Mouse (Mus musculus): ENCODE data around the gene Atl2. TPM values are rescaled to one million over a fixed set of nuclear protein-coding genes. Genes with fewer than 3 reads are reported as not detected.

Gene Atl2
- total RNA-seq, 2 experiments from 2014 or later, result 60.0 to 60.2 TPM

GRCm38 (mm10) chr17:79825241-79826030, 70.5 kb downstream of the Atl2 start:
- DNase-seq (ENCODE audit: low spot score in 2 of 2), result peak; percentile 29 to 49

GRCm38 (mm10) chr17:79824406-79824805, 71.5 kb downstream of the Atl2 start:
- DNase-seq (ENCODE audit: low spot score in 2 of 2), result no peak

- no peak for DNase-seq (ENCODE audit: low spot score in 2 of 2)
Measured at GRCm38 (mm10) chr17:79818884-79819283, 77.0 kb downstream of the Atl2 start.

- no peak for DNase-seq (ENCODE audit: low spot score in 2 of 2)
Measured at GRCm38 (mm10) chr17:79817995-79818394, 77.9 kb downstream of the Atl2 start.

GRCm38 (mm10) chr17:79817551-79817950, 78.4 kb downstream of the Atl2 start:
- DNase-seq (ENCODE audit: low spot score in 2 of 2), result no peak

GRCm38 (mm10) chr17:79816896-79817295, 79.0 kb downstream of the Atl2 start:
- no peak for DNase-seq (ENCODE audit: low spot score in 2 of 2)

- no peak for DNase-seq (ENCODE audit: low spot score in 2 of 2)
Measured at GRCm38 (mm10) chr17:79810421-79810820, 85.5 kb downstream of the Atl2 start.

- DNase-seq (ENCODE audit: low spot score in 2 of 2), result no peak
Measured at GRCm38 (mm10) chr17:79809491-79810316, 86.2 kb downstream of the Atl2 start.

- DNase-seq (ENCODE audit: low spot score in 2 of 2), result no peak
Measured at GRCm38 (mm10) chr17:79807237-79807930, 88.5 kb downstream of the Atl2 start.

- no peak for DNase-seq (ENCODE audit: low spot score in 2 of 2)
Measured at GRCm38 (mm10) chr17:79804747-79805146, 91.2 kb downstream of the Atl2 start.

- DNase-seq (ENCODE audit: low spot score in 2 of 2), result no peak
Measured at GRCm38 (mm10) chr17:79802056-79802455, 93.9 kb downstream of the Atl2 start.

- no peak for DNase-seq (ENCODE audit: low spot score in 2 of 2)
Measured at GRCm38 (mm10) chr17:79798831-79799230, 97.1 kb downstream of the Atl2 start.

Other genes starting within 250 kb of the Atl2 start
- 1 to 10 TPM; 6.0 to 6.1 TPM for gene Cyp1b1, start 181.1 kb downstream of the Atl2 start, total RNA-seq (2021)
- gene Hnrnpll, start 166.2 kb upstream of the Atl2 start, total RNA-seq (2021), result 10 to 100 TPM; 68.6 to 74.6 TPM
- gene Galm, start 231.3 kb upstream of the Atl2 start, total RNA-seq (2021), result 1 to 10 TPM; 2.9 to 3.7 TPM

Data from layer of hippocampus, postnatal 10 days (tissue).